Mouse (Mus musculus) erythroblast, embryonic 14.5 days (primary cell): ENCODE results near the gene Rab27a.

Experiments used
- GATA1 ChIP-seq: IDR thresholded peaks from 2 replicates; pipeline ENCODE4 v1.6.1; 2012; ENCODE audit warnings: low read length, inconsistent platforms, mixed read lengths
- TAL1 ChIP-seq: IDR thresholded peaks from 3 replicates; pipeline ENCODE4 v1.6.1; 2012; ENCODE audit warnings: low read length, inconsistent platforms, mixed read lengths

DNA sequence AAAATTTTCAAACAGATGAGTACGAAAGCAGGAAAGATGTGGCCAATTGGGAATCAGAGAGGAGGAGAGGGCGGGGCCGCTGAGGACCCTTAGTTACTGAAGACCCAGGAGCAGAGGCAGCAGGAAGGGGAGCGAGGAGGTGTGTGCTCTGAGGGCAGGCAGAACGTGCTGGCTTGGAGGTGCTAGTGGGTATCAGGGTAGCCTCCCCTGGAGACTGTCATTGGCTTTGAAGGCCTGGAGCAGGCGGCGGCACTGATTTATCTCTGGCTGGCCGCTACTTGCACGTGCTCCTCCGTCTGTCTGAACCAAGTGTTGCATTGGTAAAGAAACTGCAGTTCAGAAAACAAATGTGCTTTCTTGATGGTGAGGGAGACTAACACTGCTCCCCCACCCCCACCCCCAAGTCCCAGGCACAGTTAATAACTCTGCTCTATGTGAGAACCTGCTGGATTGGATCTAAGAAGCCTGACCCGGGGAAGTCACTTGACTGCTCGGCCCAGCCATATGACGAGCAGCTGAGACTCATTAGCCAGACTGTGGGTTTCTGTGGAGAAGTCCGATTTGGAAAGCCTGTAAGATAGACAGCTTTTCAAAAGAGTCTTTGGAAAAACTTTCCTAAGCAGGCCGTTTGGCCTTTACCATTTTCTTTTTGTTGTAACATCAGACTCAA is 19.1 kb downstream of the Rab27a start:
- TF ChIP-seq GATA1 (no peak), TAL1 (no peak)
